Mouse (Mus musculus): ENCODE data around the gene Gart. TPM values are rescaled to one million over a fixed set of nuclear protein-coding genes. Genes with fewer than 3 reads are reported as not detected.

Gart gene
- polyA plus RNA-seq, 1 experiment from 2014 or later: 178 TPM

Other genes with a start within 250 kb of the Gart start
- gene Il10rb, start 240.8 kb downstream of the Gart start, polyA plus RNA-seq (2016; fragmentation: Nextera tagmentation; extraction: Ambion mirVana): 7.0 TPM in 2 replicates
- 53.8 and 61.4 TPM in 2 replicates for gene Ifnar1, start 161.7 kb downstream of the Gart start, polyA plus RNA-seq (2016; fragmentation: Nextera tagmentation; extraction: Ambion mirVana)
- gene Ifngr2, start 99.9 kb downstream of the Gart start, polyA plus RNA-seq (2016; fragmentation: Nextera tagmentation; extraction: Ambion mirVana): 24.1 and 32.9 TPM in 2 replicates
- gene Tmem50b, start 49.2 kb downstream of the Gart start, polyA plus RNA-seq (2016; fragmentation: Nextera tagmentation; extraction: Ambion mirVana): 19.8 and 25.7 TPM in 2 replicates
- 3.0 and 4.6 TPM in 2 replicates for gene Dnajc28, start 27.9 kb downstream of the Gart start, polyA plus RNA-seq (2016; fragmentation: Nextera tagmentation; extraction: Ambion mirVana)
- 105 and 122 TPM in 2 replicates for gene Son, start 554 bp upstream of the Gart start, polyA plus RNA-seq (2016; fragmentation: Nextera tagmentation; extraction: Ambion mirVana)
- gene Donson, start 41.8 kb upstream of the Gart start, polyA plus RNA-seq (2016; fragmentation: Nextera tagmentation; extraction: Ambion mirVana): 41.0 and 43.2 TPM in 2 replicates
- 54.5 and 61.3 TPM in 2 replicates for gene Cryzl1, start 82.0 kb upstream of the Gart start, polyA plus RNA-seq (2016; fragmentation: Nextera tagmentation; extraction: Ambion mirVana)
- gene Itsn1, start 82.3 kb upstream of the Gart start, polyA plus RNA-seq (2016; fragmentation: Nextera tagmentation; extraction: Ambion mirVana): 33.1 and 34.5 TPM in 2 replicates

All from limb, embryonic 10.5 days (tissue).